Mouse (Mus musculus): ENCODE data around the gene Ect2.

DNA sequence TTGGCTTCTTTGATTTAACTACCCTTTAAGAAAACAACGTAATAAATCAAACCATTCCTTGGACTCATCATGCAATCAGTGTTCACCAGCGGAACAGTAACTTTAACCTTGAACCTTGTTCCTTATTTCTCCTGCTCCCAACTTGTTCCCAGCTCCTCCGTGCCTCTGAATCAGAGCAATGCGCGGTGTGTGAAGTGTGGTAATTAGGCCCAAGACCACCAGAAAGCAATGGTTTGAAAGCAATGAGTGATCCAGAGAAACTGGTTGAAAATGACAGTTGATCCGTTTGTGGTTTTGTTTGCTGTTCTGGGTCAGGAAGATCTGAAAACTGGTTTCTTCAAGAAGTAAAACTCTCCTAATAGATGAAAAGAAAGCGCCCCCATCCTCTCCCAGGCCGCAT, 26.0 kb upstream of the Ect2 start:
- no peak for TF ChIP-seq CTCF (IDR thresholded peaks at IDR 0.05; ENCODE audit: low read depth)
- TF ChIP-seq EP300 (optimal IDR thresholded peaks at IDR 0.05): no peak
